Mouse (Mus musculus): ENCODE data around the gene Hdgfl2.

DNA sequence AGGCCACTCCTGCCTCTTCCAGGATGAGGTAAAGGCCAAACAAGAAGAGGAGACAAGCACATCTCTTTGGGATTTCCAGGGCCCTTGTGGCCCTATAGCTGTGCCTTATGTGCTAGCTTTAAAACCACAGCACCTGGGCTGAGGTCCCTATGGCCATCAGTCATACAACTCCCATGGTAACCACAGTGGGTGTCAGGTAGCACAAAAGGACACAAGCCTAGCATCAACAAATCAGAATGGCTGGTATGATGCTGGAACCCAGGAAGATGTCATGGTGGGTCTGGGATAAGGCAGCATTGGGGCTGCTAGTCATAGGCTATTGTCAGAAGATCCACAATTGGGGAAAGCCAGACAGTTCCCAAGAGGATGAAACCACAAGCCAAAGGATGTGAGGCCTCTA, 8.3 kb upstream of the Hdgfl2 start:
- no peak for TF ChIP-seq GATA1 (IDR thresholded peaks at IDR 0.05; ENCODE audit: borderline replicate concordance, low read length)
- TF ChIP-seq FLI1 (IDR thresholded peaks at IDR 0.05; ENCODE audit: low read length): no peak
